Mouse (Mus musculus): ENCODE results near the gene Med29. TPM values are rescaled to one million over a fixed set of nuclear protein-coding genes. Genes with fewer than 3 reads are reported as not detected.
A peak's percentile ranks its signal among the peaks of the same experiment; 100 is the strongest.

Med29 gene
- polyA plus RNA-seq, 1 experiment, result 55.6 TPM

GRCm38 (mm10) chr7:28436932-28437570 lies 44.5 kb upstream of the Med29 start, which contains the start of gene Gmfg:
TSS of gene Gmfg (plus strand) at chr7:28437447.
- peak; percentile 68 for TF ChIP-seq CTCF (IDR thresholded peaks at IDR 0.05; ENCODE audit: control insufficient read depth, insufficient read depth, insufficient read length)
- TF ChIP-seq MYOG (IDR thresholded peaks at IDR 0.05; ENCODE audit: control insufficient read depth, extremely low read depth, insufficient read length), result no peak
- no peak for TF ChIP-seq CEBPB (IDR thresholded peaks at IDR 0.05; ENCODE audit: low read depth)
- TF ChIP-seq MAX (IDR thresholded peaks at IDR 0.05), result no peak
- TF ChIP-seq USF1 (IDR thresholded peaks at IDR 0.05; ENCODE audit: low read depth), result no peak
- Histone ChIP-seq H3ac (ENCODE audit: control insufficient read depth, insufficient read length, low read depth) (peak within 1 kb of the TSS; percentile 60), H3K36me3 (ENCODE audit: control insufficient read depth, insufficient read depth) (peaks cover 2% of the 10 kb centered on the region), H3K79me3 (ENCODE audit: low read depth) (peaks cover 13% of the 10 kb centered on the region), H3K27me3 (ENCODE audit: control insufficient read depth, insufficient read depth, insufficient read length) (no peaks in the 10 kb centered on the region), H3K79me2 (ENCODE audit: control insufficient read depth, insufficient read depth) (peaks cover 38% of the 10 kb centered on the region), H3K4me3 (ENCODE audit: insufficient read depth, poor library complexity, severe bottlenecking) (peak within 1 kb of the TSS; percentile 34)

DNA sequence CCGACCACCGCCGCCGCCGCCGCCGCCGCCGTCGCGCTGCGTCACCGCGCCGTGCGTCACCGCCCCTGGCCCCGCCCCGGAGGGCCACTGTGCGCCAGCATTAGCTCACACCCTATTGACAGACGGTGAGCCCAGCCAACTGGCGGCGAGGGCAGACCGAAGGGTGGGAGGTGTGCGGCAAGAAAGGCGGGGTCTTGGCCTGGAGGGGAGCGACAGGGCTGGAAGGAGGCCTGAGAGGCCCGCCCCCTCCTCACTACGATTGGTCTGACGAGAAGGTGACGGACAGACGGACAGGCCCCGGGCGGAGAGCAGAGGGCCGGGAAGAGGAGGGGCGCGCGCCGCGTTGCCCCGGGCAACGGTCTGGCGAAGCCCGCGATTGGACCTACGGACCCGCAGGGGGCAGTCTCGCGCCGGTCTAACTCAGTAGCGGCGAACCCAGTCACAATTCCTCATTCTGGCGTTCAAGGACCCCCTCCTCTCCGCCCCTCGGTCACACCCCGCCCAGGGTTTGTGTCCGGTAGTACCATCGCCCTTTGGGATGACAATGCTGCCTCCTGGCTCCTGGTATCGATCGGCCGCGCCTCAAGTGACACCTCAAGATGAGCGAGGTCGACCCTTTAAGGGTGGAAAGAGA lies 43.9 kb upstream of the Med29 start:
- peaks cover 45% of the 10 kb centered on the region for H3K79me2 ChIP-seq (ENCODE audit: control insufficient read depth, insufficient read depth)
- no peak for TF ChIP-seq USF1 (IDR thresholded peaks at IDR 0.05; ENCODE audit: low read depth)
- peak; percentile 75 for TF ChIP-seq CTCF (IDR thresholded peaks at IDR 0.05; ENCODE audit: control insufficient read depth, insufficient read depth, insufficient read length)
- peaks cover 19% of the 10 kb centered on the region for H3K79me3 ChIP-seq (ENCODE audit: low read depth)
- H3ac ChIP-seq (ENCODE audit: control insufficient read depth, insufficient read length, low read depth), result peak overlapping the region; percentile 60
- H3K36me3 ChIP-seq (ENCODE audit: control insufficient read depth, insufficient read depth), result peaks cover 4% of the 10 kb centered on the region
- no peaks in the 10 kb centered on the region for H3K27me3 ChIP-seq (ENCODE audit: control insufficient read depth, insufficient read depth, insufficient read length)
- peak overlapping the region; percentile 34 for H3K4me3 ChIP-seq (ENCODE audit: insufficient read depth, poor library complexity, severe bottlenecking)

GRCm38 (mm10) chr7:28435660-28436259 lies 43.3 kb upstream of the Med29 start:
- Histone ChIP-seq H3K79me2 (ENCODE audit: control insufficient read depth, insufficient read depth) (peaks cover 51% of the 10 kb centered on the region), H3K4me3 (ENCODE audit: insufficient read depth, poor library complexity, severe bottlenecking) (peak overlapping the region; percentile 52), H3K27me3 (ENCODE audit: control insufficient read depth, insufficient read depth, insufficient read length) (no peaks in the 10 kb centered on the region), H3K36me3 (ENCODE audit: control insufficient read depth, insufficient read depth) (peaks cover 9% of the 10 kb centered on the region), H3K79me3 (ENCODE audit: low read depth) (peaks cover 25% of the 10 kb centered on the region), H3ac (ENCODE audit: control insufficient read depth, insufficient read length, low read depth) (peak overlapping the region; percentile 47)
- TF ChIP-seq MYOD1 (IDR thresholded peaks at IDR 0.05; ENCODE audit: control insufficient read depth, insufficient read length, low read depth) (no peak), USF1 (IDR thresholded peaks at IDR 0.05; ENCODE audit: low read depth) (no peak)

GRCm38 (mm10) chr7:28432252-28432651 lies 39.7 kb upstream of the Med29 start:
- no peak for TF ChIP-seq CEBPB (IDR thresholded peaks at IDR 0.05; ENCODE audit: low read depth)
- TF ChIP-seq MAX (IDR thresholded peaks at IDR 0.05), result no peak
- TF ChIP-seq CTCF (IDR thresholded peaks at IDR 0.05; ENCODE audit: control insufficient read depth, insufficient read depth, insufficient read length), result no peak
- no peak for TF ChIP-seq FOSL1 (IDR thresholded peaks at IDR 0.05; ENCODE audit: insufficient read depth, low read length, poor library complexity, severe bottlenecking)
- TF ChIP-seq USF1 (IDR thresholded peaks at IDR 0.05; ENCODE audit: low read depth), result no peak
- no peak for TF ChIP-seq MYOD1 (IDR thresholded peaks at IDR 0.05; ENCODE audit: control insufficient read depth, insufficient read length, low read depth)
- no peak for TF ChIP-seq MYOG (IDR thresholded peaks at IDR 0.05; ENCODE audit: control insufficient read depth, extremely low read depth, insufficient read length)
- no peaks in the 10 kb centered on the region for H3K27me3 ChIP-seq (ENCODE audit: control insufficient read depth, insufficient read depth, insufficient read length)
- no peak overlapping the region for H3ac ChIP-seq (ENCODE audit: control insufficient read depth, insufficient read length, low read depth)
- H3K4me3 ChIP-seq (ENCODE audit: insufficient read depth, poor library complexity, severe bottlenecking), result no peak overlapping the region
- peaks cover 17% of the 10 kb centered on the region for H3K36me3 ChIP-seq (ENCODE audit: control insufficient read depth, insufficient read depth)
- H3K79me3 ChIP-seq (ENCODE audit: low read depth), result peaks cover 39% of the 10 kb centered on the region
- H3K79me2 ChIP-seq (ENCODE audit: control insufficient read depth, insufficient read depth), result peaks cover 86% of the 10 kb centered on the region

- TF ChIP-seq FOSL1 (IDR thresholded peaks at IDR 0.05; ENCODE audit: insufficient read depth, low read length, poor library complexity, severe bottlenecking), result no peak
- no peak for TF ChIP-seq USF1 (IDR thresholded peaks at IDR 0.05; ENCODE audit: low read depth)
- TF ChIP-seq CEBPB (IDR thresholded peaks at IDR 0.05; ENCODE audit: low read depth), result no peak
- TF ChIP-seq MAX (IDR thresholded peaks at IDR 0.05), result no peak
- TF ChIP-seq MYOG (IDR thresholded peaks at IDR 0.05; ENCODE audit: control insufficient read depth, extremely low read depth, insufficient read length), result no peak
- no peak for TF ChIP-seq CTCF (IDR thresholded peaks at IDR 0.05; ENCODE audit: control insufficient read depth, insufficient read depth, insufficient read length)
- TF ChIP-seq MYOD1 (IDR thresholded peaks at IDR 0.05; ENCODE audit: control insufficient read depth, insufficient read length, low read depth), result no peak
- peaks cover 96% of the 10 kb centered on the region for H3K79me2 ChIP-seq (ENCODE audit: control insufficient read depth, insufficient read depth)
- peaks cover 22% of the 10 kb centered on the region for H3K36me3 ChIP-seq (ENCODE audit: control insufficient read depth, insufficient read depth)
Measured at GRCm38 (mm10) chr7:28430512-28430911, 38.0 kb upstream of the Med29 start.

GRCm38 (mm10) chr7:28427738-28428137 lies 35.2 kb upstream of the Med29 start:
- Histone ChIP-seq H3K79me3 (ENCODE audit: low read depth) (peaks cover 35% of the 10 kb centered on the region), H3ac (ENCODE audit: control insufficient read depth, insufficient read length, low read depth) (no peak overlapping the region), H3K36me3 (ENCODE audit: control insufficient read depth, insufficient read depth) (peaks cover 29% of the 10 kb centered on the region), H3K4me3 (ENCODE audit: insufficient read depth, poor library complexity, severe bottlenecking) (no peak overlapping the region), H3K79me2 (ENCODE audit: control insufficient read depth, insufficient read depth) (peaks cover 75% of the 10 kb centered on the region), H3K27me3 (ENCODE audit: control insufficient read depth, insufficient read depth, insufficient read length) (no peaks in the 10 kb centered on the region)
- TF ChIP-seq USF1 (IDR thresholded peaks at IDR 0.05; ENCODE audit: low read depth) (no peak), FOSL1 (IDR thresholded peaks at IDR 0.05; ENCODE audit: insufficient read depth, low read length, poor library complexity, severe bottlenecking) (no peak), CEBPB (IDR thresholded peaks at IDR 0.05; ENCODE audit: low read depth) (no peak), MAX (IDR thresholded peaks at IDR 0.05) (no peak), MYOD1 (IDR thresholded peaks at IDR 0.05; ENCODE audit: control insufficient read depth, insufficient read length, low read depth) (no peak), CTCF (IDR thresholded peaks at IDR 0.05; ENCODE audit: control insufficient read depth, insufficient read depth, insufficient read length) (no peak), MYOG (IDR thresholded peaks at IDR 0.05; ENCODE audit: control insufficient read depth, extremely low read depth, insufficient read length) (no peak)

More at GRCm38 (mm10) chr7:28430512-28430911, 38.0 kb upstream of the Med29 start:
- Histone ChIP-seq H3ac (ENCODE audit: control insufficient read depth, insufficient read length, low read depth) (no peak overlapping the region), H3K27me3 (ENCODE audit: control insufficient read depth, insufficient read depth, insufficient read length) (no peaks in the 10 kb centered on the region), H3K79me3 (ENCODE audit: low read depth) (peaks cover 42% of the 10 kb centered on the region), H3K4me3 (ENCODE audit: insufficient read depth, poor library complexity, severe bottlenecking) (no peak overlapping the region)

Data from C2C12 (cell line).